Mouse (Mus musculus) kidney, adult 2 months (tissue): ENCODE results near the gene Rad54l.

Experiments used
- CTCF ChIP-seq: fragments of 200-500 bp; conservative IDR thresholded peaks from 2 replicates; pipeline ENCODE4 v1.5.1; 2011; ENCODE audit warnings: low read depth, mild to moderate bottlenecking, control low read depth, low read length, moderate library complexity, mixed read lengths; ENCODE audit not compliant: insufficient read depth, insufficient read length
- POLR2A ChIP-seq: fragments of 200-500 bp; IDR thresholded peaks from one replicate; pipeline ENCODE4 v1.6.1; 2011; ENCODE audit warnings: low read depth, low read length, control low read depth

GRCm38 (mm10) chr4:116168617-116169352, 45.3 kb upstream of the Rad54l start:
- peak; percentile 72 for TF ChIP-seq CTCF
- no peak for TF ChIP-seq POLR2A
